Comparison of ENCODE assay signal across 23 mouse cellular contexts in the genomic region with DNA sequence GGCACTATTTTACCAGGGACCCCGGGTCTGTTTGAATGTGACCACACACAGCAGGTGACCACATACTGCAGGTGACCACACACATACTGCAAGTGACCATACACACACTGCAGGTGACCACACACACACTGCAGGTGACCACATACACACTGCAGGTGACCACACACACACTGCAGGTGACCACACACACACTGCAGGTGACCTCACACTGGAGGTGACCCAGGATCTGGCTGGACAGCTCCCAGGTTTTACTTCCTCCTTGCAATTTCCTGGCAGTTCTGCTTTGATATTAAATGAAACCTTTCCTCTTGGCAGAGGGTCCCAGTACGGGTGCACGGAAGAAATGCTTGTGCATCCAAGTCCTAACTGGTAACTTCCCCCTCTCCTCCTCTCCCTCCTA. TPM values are rescaled to one million over a fixed set of nuclear protein-coding genes. Genes with fewer than 3 reads are reported as not detected.
DNase-seq lines count a peak whose midpoint lies in the region; ATAC-seq and TF ChIP-seq lines count a peak whose summit lies in the region.
"Had no signal": no experiment of that assay in that cellular context is flagged by ENCODE, and none has a peak within 500 bp of the region (broad histone marks: within the 10 kb centered on the region; RNA-seq: fewer than 3 reads in every experiment).

No protein-coding gene starts in this region.

- peak; percentile 21 for DNase-seq in forebrain, embryonic 11.5 days (ENCODE audit: low spot score)
- peak; percentile 38 for DNase-seq in kidney, postnatal 10 days
- peak; percentile 33 for DNase-seq in urinary bladder, postnatal 14 days (ENCODE audit: low spot score)
- DNase-seq in urinary bladder, postnatal 36 days (ENCODE audit: low spot score in 2 of 2) = no peak
- DNase-seq in stomach, postnatal 0 days (ENCODE audit: low spot score) = no peak
- no peak for DNase-seq in layer of hippocampus, adult 9-11 months
- DNase-seq: adrenal gland, postnatal 25 days; cerebellum, adult 9-10 months; gastrocnemius, adult 2 months; liver; lung, postnatal 14 days; right cerebral cortex, postnatal 14 days had no signal

- no peak for TF ChIP-seq EP300 in stomach, postnatal 0 days (optimal IDR thresholded peaks at IDR 0.05)

- H3K27me3 ChIP-seq in forebrain, embryonic 11.5 days (ENCODE audit: control insufficient read depth, insufficient read depth, low read length) = no peaks in the 10 kb centered on the region
- H3K27me3 ChIP-seq in forebrain, embryonic 13.5 days = no peaks in the 10 kb centered on the region
- H3K27me3 ChIP-seq in kidney, embryonic 16.5 days (ENCODE audit: insufficient read depth, low read length) = no peaks in the 10 kb centered on the region
- H3K27me3 ChIP-seq in stomach, postnatal 0 days (ENCODE audit: control insufficient read depth, insufficient read depth, low read length) = no peaks in the 10 kb centered on the region
- H3K27me3 ChIP-seq: embryonic facial prominence, embryonic 12.5 days; heart, embryonic 13.5 days; liver, embryonic 15.5 days; midbrain, embryonic 15.5 days; neural tube, embryonic 12.5 days had no signal

- H3K4me1 ChIP-seq in forebrain, embryonic 11.5 days (replicated peaks; ENCODE audit: control insufficient read depth, insufficient read depth, low read length) = no peaks in the 10 kb centered on the region
- H3K4me1 ChIP-seq in forebrain, embryonic 13.5 days = peaks cover 5% of the 10 kb centered on the region; the same call in 1 of the 2 replicates
- H3K4me1 ChIP-seq in kidney, embryonic 16.5 days (ENCODE audit: insufficient read depth, low read length) = no peaks in the 10 kb centered on the region
- H3K4me1 ChIP-seq in stomach, postnatal 0 days (replicated peaks; ENCODE audit: control insufficient read depth, insufficient read depth) = no peaks in the 10 kb centered on the region
- H3K4me1 ChIP-seq: liver, embryonic 15.5 days; neural tube, embryonic 12.5 days had no signal

- no peak for ATAC-seq in forebrain, embryonic 11.5 days (replicated peaks; ENCODE audit: low FRiP score)
- no peak for ATAC-seq in forebrain, embryonic 13.5 days
- no peak for ATAC-seq in kidney, embryonic 16.5 days (ENCODE audit: low FRiP score, low TSS enrichment)
- ATAC-seq in stomach, postnatal 0 days (ENCODE audit: low FRiP score, low TSS enrichment) = 0 out of 2 replicates have a peak, but pooled peaks have one; percentile 24
- ATAC-seq: forebrain, embryonic 14.5 days; inflammation-experienced regulatory T-cells, adult 6 months; midbrain, embryonic 15.5 days had no signal

- TF ChIP-seq CTCF in stomach, postnatal 0 days (IDR thresholded peaks at IDR 0.05; ENCODE audit: low read depth) = no peak

- no peak overlapping the region for H3K27ac ChIP-seq in forebrain, embryonic 11.5 days (ENCODE audit: low read depth, low read length)
- no peak overlapping the region for H3K27ac ChIP-seq in forebrain, embryonic 13.5 days
- no peak overlapping the region for H3K27ac ChIP-seq in kidney, embryonic 16.5 days (ENCODE audit: low read length)
- H3K27ac ChIP-seq in stomach, postnatal 0 days (replicated peaks) = no peak overlapping the region
- H3K27ac ChIP-seq: embryonic facial prominence, embryonic 12.5 days; heart, embryonic 13.5 days; hindbrain, embryonic 14.5 days; left cerebral cortex, adult 2 months; liver, embryonic 15.5 days; midbrain, embryonic 15.5 days; neural tube, embryonic 12.5 days had no signal

- no peaks in the 10 kb centered on the region for H3K36me3 ChIP-seq in forebrain, embryonic 11.5 days (ENCODE audit: control insufficient read depth, insufficient read depth, low read length)
- no peaks in the 10 kb centered on the region for H3K36me3 ChIP-seq in forebrain, embryonic 13.5 days (ENCODE audit: poor library complexity, severe bottlenecking)
- no peaks in the 10 kb centered on the region for H3K36me3 ChIP-seq in kidney, embryonic 16.5 days (ENCODE audit: insufficient read depth, low read length)
- H3K36me3 ChIP-seq in stomach, postnatal 0 days (ENCODE audit: control insufficient read depth, insufficient read depth, low read length) = no peaks in the 10 kb centered on the region
- H3K36me3 ChIP-seq: embryonic facial prominence, embryonic 12.5 days; heart, embryonic 13.5 days; liver, embryonic 15.5 days; midbrain, embryonic 15.5 days; neural tube, embryonic 12.5 days had no signal

- no peak overlapping the region for H3K9ac ChIP-seq in forebrain, embryonic 11.5 days (ENCODE audit: low read length)
- H3K9ac ChIP-seq in forebrain, embryonic 13.5 days = no peak overlapping the region
- no peak overlapping the region for H3K9ac ChIP-seq in kidney, embryonic 16.5 days (replicated peaks; ENCODE audit: low read length)
- no peak overlapping the region for H3K9ac ChIP-seq in stomach, postnatal 0 days (ENCODE audit: low read length)
- H3K9ac ChIP-seq: embryonic facial prominence, embryonic 12.5 days; heart, embryonic 13.5 days; hindbrain, embryonic 14.5 days; liver, embryonic 15.5 days; midbrain, embryonic 15.5 days; neural tube, embryonic 12.5 days had no signal

- no peak overlapping the region for H3K4me3 ChIP-seq in forebrain, embryonic 11.5 days (ENCODE audit: low read depth, low read length)
- no peak overlapping the region for H3K4me3 ChIP-seq in forebrain, embryonic 13.5 days
- no peak overlapping the region for H3K4me3 ChIP-seq in kidney, embryonic 16.5 days (ENCODE audit: low read length)
- H3K4me3 ChIP-seq in stomach, postnatal 0 days (ENCODE audit: low read depth, low read length) = no peak overlapping the region
- H3K4me3 ChIP-seq: embryonic facial prominence, embryonic 12.5 days; gastrocnemius, adult 2 months; heart, embryonic 13.5 days; left cerebral cortex, adult 2 months; liver, embryonic 15.5 days; midbrain, embryonic 15.5 days; neural tube, embryonic 12.5 days had no signal

- 79% methylated on average over 3 of the region's 3 CpGs for WGBS in forebrain, embryonic 11.5 days
- WGBS in forebrain, embryonic 13.5 days = 70% methylated on average over 3 of the region's 3 CpGs
- 56% methylated on average over 3 of the region's 3 CpGs for WGBS in kidney, embryonic 16.5 days
- 47% methylated on average over 3 of the region's 3 CpGs for WGBS in stomach, postnatal 0 days

- H3K4me2 ChIP-seq in forebrain, embryonic 11.5 days (ENCODE audit: low read depth, low read length, severe bottlenecking) = no peak overlapping the region
- no peak overlapping the region for H3K4me2 ChIP-seq in forebrain, embryonic 13.5 days
- no peak overlapping the region for H3K4me2 ChIP-seq in kidney, embryonic 16.5 days (replicated peaks; ENCODE audit: low read depth, low read length)
- no peak overlapping the region for H3K4me2 ChIP-seq in stomach, postnatal 0 days (replicated peaks; ENCODE audit: low read depth)
- H3K4me2 ChIP-seq: embryonic facial prominence, embryonic 12.5 days; heart, embryonic 13.5 days; hindbrain, embryonic 14.5 days; liver, embryonic 15.5 days; midbrain, embryonic 15.5 days; neural tube, embryonic 12.5 days had no signal

- H3K9me3 ChIP-seq in forebrain, embryonic 11.5 days (ENCODE audit: control insufficient read depth, low read length) = no peaks in the 10 kb centered on the region
- H3K9me3 ChIP-seq in forebrain, embryonic 13.5 days (replicated peaks) = no peaks in the 10 kb centered on the region
- H3K9me3 ChIP-seq in kidney, embryonic 16.5 days (ENCODE audit: low read length) = no peaks in the 10 kb centered on the region
- H3K9me3 ChIP-seq in stomach, postnatal 0 days (ENCODE audit: control insufficient read depth, low read length) = no peaks in the 10 kb centered on the region
- H3K9me3 ChIP-seq: embryonic facial prominence, embryonic 12.5 days; heart, embryonic 13.5 days; liver, embryonic 15.5 days; midbrain, embryonic 15.5 days; neural tube, embryonic 12.5 days had no signal

RNA-seq across cellular contexts. Expression of gene Mmaa, which starts 29.3 kb away (rescaled TPM):
- polyA plus RNA-seq in forebrain, embryonic 11.5 days (2014; fragmentation: Nextera tagmentation; extraction: Ambion mirVana) = 11.5 and 13.3 TPM in 2 replicates
- 20.4 and 23.0 TPM in 2 replicates for polyA plus RNA-seq in forebrain, embryonic 13.5 days (2015; fragmentation: Nextera tagmentation; extraction: Ambion mirVana)
- polyA plus RNA-seq in kidney, embryonic 16.5 days (2015; fragmentation: Nextera tagmentation; extraction: Ambion mirVana) = 14.0 and 15.2 TPM in 2 replicates
- 10.0 and 10.9 TPM in 2 replicates for polyA plus RNA-seq in stomach, postnatal 0 days (2015; fragmentation: Nextera tagmentation; extraction: Ambion mirVana)

Comparison
In these comparisons a context has a peak if more than half of its experiments do, and no peak if none do; other contexts are left out.
1. DNase-seq: peak in forebrain, embryonic 11.5 days (single experiment), kidney, postnatal 10 days (single experiment) and urinary bladder, postnatal 14 days (single experiment); none in urinary bladder, postnatal 36 days (0 of 2), stomach, postnatal 0 days (single experiment) and layer of hippocampus, adult 9-11 months (single experiment).